Mouse (Mus musculus) midbrain, postnatal 0 days (tissue): ENCODE results near the gene Pld3. TPM values are rescaled to one million over a fixed set of nuclear protein-coding genes. Genes with fewer than 3 reads are reported as not detected.
A peak's percentile ranks its signal among the peaks of the same experiment; 100 is the strongest.

Experiments used
- ATAC-seq: fragments of 200-750 bp; cut with Nextera tagmentation; 2 replicates; pipeline ENCODE4 v1.8.0; 2017; ENCODE audit warnings: moderate number of reproducible peaks, mild to moderate bottlenecking, moderate TSS enrichment, moderate library complexity; ENCODE audit not compliant: low FRiP score
- DNase-seq: peaks from one replicate; pipeline ENCODE4 v3.0.0-alpha.2; 2015; ENCODE audit warnings: low spot score
- H3K27ac ChIP-seq: fragments of 300-500 bp; sonication (generic); 2 replicates; pipeline ENCODE4 v1.5.1; 2014; ENCODE audit warnings: low read depth, mild to moderate bottlenecking, low read length, mixed read lengths
- H3K27me3 ChIP-seq: fragments of 300-500 bp; sonication (generic); 2 replicates; pipeline ENCODE4 v1.6.1; 2014; ENCODE audit warnings: low read length, control low read depth, mixed read lengths; ENCODE audit not compliant: insufficient read depth
- H3K36me3 ChIP-seq: fragments of 300-500 bp; sonication (generic); 2 replicates; pipeline ENCODE4 v1.6.1; 2014; ENCODE audit warnings: low read length, control low read depth, mixed read lengths; ENCODE audit not compliant: insufficient read depth
- H3K4me1 ChIP-seq: fragments of 300-500 bp; sonication (generic); 2 replicates; pipeline ENCODE4 v1.6.1; 2014; ENCODE audit warnings: mild to moderate bottlenecking, control low read depth, antibody characterized with exemption, low read length, mixed read lengths; ENCODE audit not compliant: insufficient read depth
- H3K4me2 ChIP-seq: fragments of 300-500 bp; sonication (generic); 2 replicates; pipeline ENCODE4 v1.6.1; 2014; ENCODE audit warnings: low read depth, mild to moderate bottlenecking, low read length, mixed read lengths; ENCODE audit not compliant: poor library complexity, severe bottlenecking
- H3K4me3 ChIP-seq: fragments of 300-500 bp; sonication (generic); 2 replicates; pipeline ENCODE4 v1.5.1; 2014; ENCODE audit warnings: low read depth, mild to moderate bottlenecking, low read length, moderate library complexity
- H3K9ac ChIP-seq: fragments of 300-500 bp; sonication (generic); replicated peaks from 2 replicates; pipeline ENCODE4 v1.6.1; 2014; ENCODE audit warnings: mild to moderate bottlenecking, low read length, moderate library complexity, mixed read lengths; ENCODE audit not compliant: poor library complexity, severe bottlenecking
- H3K9me3 ChIP-seq: fragments of 300-500 bp; sonication (generic); 2 replicates; pipeline ENCODE4 v1.6.1; 2016; ENCODE audit warnings: low read length, control low read depth
- CTCF ChIP-seq: IDR thresholded peaks from 2 replicates; pipeline ENCODE4 v1.5.1; 2016; ENCODE audit warnings: antibody characterized with exemption, mild to moderate bottlenecking
- WGBS: fragments of 180-500 bp; shearing (Covaris S2); extraction: QIAGEN DNeasy Blood & Tissue Kit; methylation state at CpG from one replicate; pipeline ENCODE4 v1.1.7; 2014; 5-methylcytosine and 5-hydroxymethylcytosine counted together
- polyA plus RNA-seq: library from polyadenylated mRNA; unstranded; fragments of >200 nt; fragmentation: Nextera tagmentation; extraction: Ambion mirVana; gene quantifications from 2 replicates; pipeline ENCODE4 v1.2.1, GENCODE M21; 2015
- total RNA-seq: library from RNA; depleted of rRNA; stranded (reverse); fragments of >200 nt; gene quantifications from 2 replicates; pipeline ENCODE4 v1.2.3, GENCODE M21; 2014

Gene Pld3
- total and polyA plus RNA-seq, 2 experiments from 2014 or later = 275 to 286 TPM

DNA sequence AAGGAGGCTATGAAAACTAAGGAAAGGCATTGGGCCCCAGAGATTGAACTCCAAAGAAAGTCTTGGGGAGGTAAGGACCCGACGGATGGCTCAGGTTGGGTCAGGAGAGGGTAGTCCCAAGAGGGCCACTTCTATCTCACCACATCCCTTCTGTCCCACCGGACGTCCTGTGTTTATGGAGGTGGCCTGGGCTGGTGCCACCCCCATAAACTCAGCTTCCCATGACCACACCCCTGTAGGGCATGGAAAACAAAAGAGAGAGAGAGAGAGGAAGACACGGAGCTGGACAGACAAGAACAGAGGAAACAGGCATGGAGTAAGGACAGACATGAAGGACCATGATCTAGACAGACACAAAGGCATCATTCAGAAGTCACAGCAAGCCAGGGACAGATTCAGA is 59.6 kb downstream of the Pld3 start:
- Histone ChIP-seq H3K36me3 (no peaks in the 10 kb centered on the region), H3K27ac (no peak overlapping the region), H3K4me1 (no peaks in the 10 kb centered on the region), H3K4me2 (no peak overlapping the region), H3K9ac (no peak overlapping the region), H3K27me3 (no peaks in the 10 kb centered on the region), H3K4me3 (no peak overlapping the region), H3K9me3 (no peaks in the 10 kb centered on the region)
- TF ChIP-seq CTCF = no peak
- DNase-seq (no peak), ATAC-seq (no peak)
- WGBS = 89% methylated on average over 5 of the region's 5 CpGs

GRCm38 (mm10) chr7:27493022-27493421 is 60.0 kb downstream of the Pld3 start:
- no peak for DNase-seq
- H3K9me3 ChIP-seq = no peaks in the 10 kb centered on the region
- H3K4me1 ChIP-seq = no peaks in the 10 kb centered on the region
- H3K4me3 ChIP-seq = no peak overlapping the region
- WGBS = 69% methylated on average over 3 of the region's 3 CpGs
- H3K4me2 ChIP-seq = no peak overlapping the region
- no peaks in the 10 kb centered on the region for H3K27me3 ChIP-seq
- no peak overlapping the region for H3K27ac ChIP-seq
- H3K9ac ChIP-seq = no peak overlapping the region
- no peak for ATAC-seq
- no peak for TF ChIP-seq CTCF
- H3K36me3 ChIP-seq = no peaks in the 10 kb centered on the region

- Histone ChIP-seq H3K4me1 (no peaks in the 10 kb centered on the region), H3K4me2 (no peak overlapping the region), H3K36me3 (no peaks in the 10 kb centered on the region), H3K9ac (no peak overlapping the region), H3K27ac (no peak overlapping the region), H3K9me3 (no peaks in the 10 kb centered on the region), H3K27me3 (no peaks in the 10 kb centered on the region), H3K4me3 (no peak overlapping the region)
- no peak for TF ChIP-seq CTCF
- no peak for DNase-seq
- 83% methylated on average over 7 of the region's 7 CpGs for WGBS
- no peak for ATAC-seq
Observed at GRCm38 (mm10) chr7:27491856-27492255, 61.2 kb downstream of the Pld3 start.

- H3K4me2 ChIP-seq = peak overlapping the region; percentile 40
- H3K9ac ChIP-seq = no peak overlapping the region; the same call in 1 of the 2 replicates
- no peaks in the 10 kb centered on the region for H3K36me3 ChIP-seq
- DNase-seq = peak; percentile 60
- peak; percentile 53 for TF ChIP-seq CTCF
- no peaks in the 10 kb centered on the region for H3K9me3 ChIP-seq
- H3K27me3 ChIP-seq = no peaks in the 10 kb centered on the region
- no peaks in the 10 kb centered on the region for H3K4me1 ChIP-seq
- WGBS = 4% methylated on average over 31 of the region's 33 CpGs
- no peak for ATAC-seq
- peak overlapping the region; percentile 19; the same call in 1 of the 2 replicates for H3K4me3 ChIP-seq
- peak overlapping the region; percentile 6; the same call in 1 of the 2 replicates for H3K27ac ChIP-seq
Observed at GRCm38 (mm10) chr7:27490543-27491329, 62.3 kb downstream of the Pld3 start.

DNA sequence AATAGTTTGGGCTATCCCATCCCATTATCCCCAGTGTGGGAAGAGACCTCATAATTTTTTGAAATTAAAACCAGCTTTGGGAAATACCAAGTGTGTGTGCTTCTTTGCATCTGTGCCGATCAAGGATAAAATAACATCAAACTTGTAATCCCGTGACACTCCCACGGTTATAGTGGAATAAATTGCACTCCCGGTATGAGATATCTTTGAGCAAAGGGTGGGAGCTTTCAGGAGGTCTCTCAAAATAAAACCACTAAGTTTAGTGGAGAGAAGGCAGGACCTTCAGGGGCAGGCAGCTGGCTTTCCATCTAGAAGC is 62.8 kb downstream of the Pld3 start:
- ATAC-seq = no peak
- H3K36me3 ChIP-seq = no peaks in the 10 kb centered on the region
- TF ChIP-seq CTCF = no peak
- no peaks in the 10 kb centered on the region for H3K4me1 ChIP-seq
- WGBS = 42% methylated on average over 4 of the region's 4 CpGs
- H3K9ac ChIP-seq = no peak overlapping the region; the same call in 1 of the 2 replicates
- peak overlapping the region; percentile 40 for H3K4me2 ChIP-seq
- H3K9me3 ChIP-seq = no peaks in the 10 kb centered on the region
- no peak for DNase-seq
- H3K27me3 ChIP-seq = no peaks in the 10 kb centered on the region
- no peak overlapping the region; the same call in 1 of the 2 replicates for H3K4me3 ChIP-seq
- H3K27ac ChIP-seq = peak overlapping the region; percentile 6; the same call in 1 of the 2 replicates

DNA sequence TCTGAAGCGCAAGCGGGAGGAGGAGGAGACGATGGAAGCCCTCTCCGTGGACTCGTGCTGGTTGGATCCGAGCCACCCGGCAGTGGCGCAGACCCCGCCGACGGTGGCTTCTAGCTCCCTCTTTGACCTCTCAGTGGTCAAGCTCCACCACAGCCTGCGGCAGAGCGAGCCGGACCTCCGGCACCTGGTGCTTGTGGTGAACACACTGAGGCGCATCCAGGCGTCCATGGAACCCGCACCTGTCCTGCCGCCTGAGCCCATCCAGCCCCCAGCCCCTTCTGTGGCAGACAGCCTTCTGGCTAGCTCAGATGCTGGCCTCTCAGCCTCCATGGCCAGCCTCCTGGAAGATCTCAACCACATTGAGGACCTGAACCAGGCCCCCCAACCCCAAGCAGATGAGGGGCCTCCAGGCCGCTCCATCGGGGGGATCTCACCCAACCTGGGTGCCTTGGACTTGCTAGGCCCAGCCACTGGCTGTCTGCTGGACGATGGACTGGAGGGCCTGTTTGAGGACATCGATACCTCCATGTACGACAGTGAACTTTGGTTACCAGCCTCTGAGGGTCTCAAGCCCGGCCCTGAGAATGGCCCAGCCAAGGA is 63.6 kb downstream of the Pld3 start:
- Histone ChIP-seq H3K9me3 (no peaks in the 10 kb centered on the region), H3K4me1 (no peaks in the 10 kb centered on the region), H3K27me3 (no peaks in the 10 kb centered on the region), H3K27ac (no peak overlapping the region), H3K9ac (no peak overlapping the region), H3K4me3 (no peak overlapping the region), H3K4me2 (no peak overlapping the region), H3K36me3 (no peaks in the 10 kb centered on the region)
- 91% methylated on average over 25 of the region's 25 CpGs for WGBS
- no peak for ATAC-seq
- TF ChIP-seq CTCF = no peak
- DNase-seq = no peak
